Mouse (Mus musculus) limb, embryonic 13.5 days (tissue): Measurements from ENCODE around the gene Jakmip3. TPM values are rescaled to one million over a fixed set of nuclear protein-coding genes. Genes with fewer than 3 reads are reported as not detected.

Source experiments
- ATAC-seq: fragments of 200-750 bp; cut with Nextera tagmentation; 2 replicates; pipeline ENCODE4 v1.8.0; 2017; ENCODE audit warnings: low read depth, moderate number of reproducible peaks, moderate TSS enrichment; ENCODE audit not compliant: low FRiP score
- H3K27ac ChIP-seq: fragments of 300-500 bp; sonication (generic); 2 replicates; pipeline ENCODE4 v1.5.1; 2015; ENCODE audit warnings: inconsistent platforms, mild to moderate bottlenecking, moderate library complexity
- H3K27me3 ChIP-seq: fragments of 300-500 bp; sonication (generic); 2 replicates; pipeline ENCODE4 v1.6.1; 2015; ENCODE audit warnings: mild to moderate bottlenecking, inconsistent platforms
- H3K36me3 ChIP-seq: fragments of 300-500 bp; sonication (generic); 2 replicates; pipeline ENCODE4 v1.6.1; 2015; ENCODE audit warnings: inconsistent platforms, mild to moderate bottlenecking, moderate library complexity
- H3K4me1 ChIP-seq: fragments of 300-500 bp; sonication (generic); 2 replicates; pipeline ENCODE4 v1.6.1; 2015; ENCODE audit warnings: inconsistent platforms
- H3K4me2 ChIP-seq: fragments of 300-500 bp; sonication (generic); replicated peaks from 2 replicates; pipeline ENCODE4 v1.6.1; 2015; ENCODE audit warnings: inconsistent platforms, mild to moderate bottlenecking, moderate library complexity
- H3K4me3 ChIP-seq: fragments of 300-500 bp; sonication (generic); 2 replicates; pipeline ENCODE4 v1.5.1; 2015; ENCODE audit warnings: moderate library complexity, mild to moderate bottlenecking, inconsistent platforms
- H3K9ac ChIP-seq: fragments of 300-500 bp; sonication (generic); 2 replicates; pipeline ENCODE4 v1.6.1; 2015; ENCODE audit warnings: mild to moderate bottlenecking, inconsistent platforms
- H3K9me3 ChIP-seq: fragments of 300-500 bp; sonication (generic); 2 replicates; pipeline ENCODE4 v1.6.1; 2016; ENCODE audit warnings: inconsistent platforms
- WGBS: fragments of 180-500 bp; shearing (Covaris S2); methylation state at CpG from one replicate; pipeline ENCODE4 v1.1.7; 2015; 5-methylcytosine and 5-hydroxymethylcytosine counted together
- polyA plus RNA-seq: library from polyadenylated mRNA; unstranded; fragments of >200 nt; fragmentation: Nextera tagmentation; extraction: Ambion mirVana; gene quantifications from 2 replicates; pipeline ENCODE4 v1.2.1, GENCODE M21; 2015

Jakmip3 gene
- polyA plus RNA-seq, 1 experiment from 2014 or later = 0.46 TPM

- peak overlapping the region; percentile 37 for H3K4me3 ChIP-seq
- ATAC-seq = peak; percentile 69
- H3K4me1 ChIP-seq = peaks cover 11% of the 10 kb centered on the region
- no peaks in the 10 kb centered on the region for H3K36me3 ChIP-seq
- H3K9ac ChIP-seq = peak overlapping the region; percentile 62
- H3K27ac ChIP-seq = no peak overlapping the region
- H3K27me3 ChIP-seq = no peaks in the 10 kb centered on the region
- no peaks in the 10 kb centered on the region for H3K9me3 ChIP-seq
- peak overlapping the region; percentile 73 for H3K4me2 ChIP-seq
- 2% methylated on average over 26 of the region's 26 CpGs for WGBS
Observed at GRCm38 (mm10) chr7:138919156-138919944, 21.2 kb upstream of the Jakmip3 start.

GRCm38 (mm10) chr7:138921611-138922010 lies 18.9 kb upstream of the Jakmip3 start:
- Histone ChIP-seq H3K4me3 (no peak overlapping the region), H3K9me3 (no peaks in the 10 kb centered on the region), H3K36me3 (no peaks in the 10 kb centered on the region), H3K9ac (no peak overlapping the region), H3K4me1 (peaks cover 11% of the 10 kb centered on the region), H3K27ac (no peak overlapping the region), H3K27me3 (no peaks in the 10 kb centered on the region), H3K4me2 (no peak overlapping the region)
- no peak for ATAC-seq
- 94% methylated on average over 8 of the region's 8 CpGs for WGBS

GRCm38 (mm10) chr7:138923756-138924425 lies 16.6 kb upstream of the Jakmip3 start:
- Histone ChIP-seq H3K27ac (no peak overlapping the region), H3K4me1 (peaks cover 10% of the 10 kb centered on the region), H3K4me2 (no peak overlapping the region), H3K27me3 (no peaks in the 10 kb centered on the region), H3K9ac (no peak overlapping the region), H3K36me3 (no peaks in the 10 kb centered on the region), H3K9me3 (no peaks in the 10 kb centered on the region), H3K4me3 (no peak overlapping the region)
- no peak for ATAC-seq
- WGBS = 8% methylated on average over 3 of the region's 3 CpGs

- H3K4me1 ChIP-seq = no peaks in the 10 kb centered on the region
- no peak overlapping the region for H3K4me3 ChIP-seq
- H3K4me2 ChIP-seq = no peak overlapping the region
- no peaks in the 10 kb centered on the region for H3K9me3 ChIP-seq
- no peaks in the 10 kb centered on the region for H3K36me3 ChIP-seq
- 88% methylated on average over 4 of the region's 4 CpGs for WGBS
- no peaks in the 10 kb centered on the region for H3K27me3 ChIP-seq
- ATAC-seq = no peak
- H3K9ac ChIP-seq = no peak overlapping the region
- H3K27ac ChIP-seq = no peak overlapping the region
Observed at GRCm38 (mm10) chr7:138928456-138928855, 12.1 kb upstream of the Jakmip3 start.

GRCm38 (mm10) chr7:138934523-138934922 lies 6.0 kb upstream of the Jakmip3 start:
- no peaks in the 10 kb centered on the region for H3K4me1 ChIP-seq
- H3K9ac ChIP-seq = no peak overlapping the region
- H3K4me3 ChIP-seq = no peak overlapping the region
- H3K4me2 ChIP-seq = no peak overlapping the region
- WGBS = 87% methylated on average over 3 of the region's 3 CpGs
- no peak for ATAC-seq
- no peaks in the 10 kb centered on the region for H3K36me3 ChIP-seq
- no peaks in the 10 kb centered on the region for H3K9me3 ChIP-seq
- H3K27ac ChIP-seq = no peak overlapping the region
- H3K27me3 ChIP-seq = peaks cover 31% of the 10 kb centered on the region

- Histone ChIP-seq H3K4me3 (no peak overlapping the region), H3K36me3 (no peaks in the 10 kb centered on the region), H3K27ac (no peak overlapping the region), H3K27me3 (peaks cover 75% of the 10 kb centered on the region), H3K4me2 (no peak overlapping the region), H3K4me1 (peaks cover 13% of the 10 kb centered on the region), H3K9me3 (no peaks in the 10 kb centered on the region), H3K9ac (no peak overlapping the region)
- WGBS = 85% methylated on average over 7 of the region's 7 CpGs
- no peak for ATAC-seq
Observed at GRCm38 (mm10) chr7:138938991-138939390, 1.5 kb upstream of the Jakmip3 start.

- Histone ChIP-seq H3K4me3 (peak overlapping the region; percentile 51), H3K27ac (no peak overlapping the region), H3K4me1 (peaks cover 13% of the 10 kb centered on the region), H3K9me3 (no peaks in the 10 kb centered on the region), H3K27me3 (peaks cover 87% of the 10 kb centered on the region), H3K36me3 (no peaks in the 10 kb centered on the region), H3K4me2 (peak overlapping the region; percentile 91), H3K9ac (peak overlapping the region; percentile 56)
- peak; percentile 40; the same call in 1 of the 2 replicates for ATAC-seq
- under 1% methylated on average over 17 of the region's 17 CpGs for WGBS
Observed at GRCm38 (mm10) chr7:138940256-138940611, 296 bp upstream of the Jakmip3 start.

- Histone ChIP-seq H3K9me3 (no peaks in the 10 kb centered on the region), H3K36me3 (no peaks in the 10 kb centered on the region), H3K27me3 (peaks cover 85% of the 10 kb centered on the region), H3K4me1 (peaks cover 13% of the 10 kb centered on the region), H3K27ac (no peak overlapping the region), H3K4me2 (peak overlapping the region; percentile 91), H3K9ac (no peak overlapping the region), H3K4me3 (peak overlapping the region; percentile 51)
- WGBS = 27% methylated on average over 5 of the region's 5 CpGs
- no peak for ATAC-seq
Observed at GRCm38 (mm10) chr7:138941571-138941970, 1.0 kb downstream of the Jakmip3 start.

- H3K9ac ChIP-seq = no peak overlapping the region
- peaks cover 13% of the 10 kb centered on the region for H3K4me1 ChIP-seq
- H3K4me3 ChIP-seq = no peak overlapping the region
- H3K27ac ChIP-seq = no peak overlapping the region
- H3K36me3 ChIP-seq = no peaks in the 10 kb centered on the region
- WGBS = 93% methylated on average over 1 of the region's 1 CpGs
- no peak for ATAC-seq
- no peaks in the 10 kb centered on the region for H3K9me3 ChIP-seq
- H3K27me3 ChIP-seq = peaks cover 83% of the 10 kb centered on the region
- H3K4me2 ChIP-seq = no peak overlapping the region
Observed at GRCm38 (mm10) chr7:138942301-138942700, 1.8 kb downstream of the Jakmip3 start.

GRCm38 (mm10) chr7:138945668-138946067 lies 5.1 kb downstream of the Jakmip3 start:
- peaks cover 50% of the 10 kb centered on the region for H3K27me3 ChIP-seq
- no peak for ATAC-seq
- no peak overlapping the region for H3K4me2 ChIP-seq
- peaks cover 7% of the 10 kb centered on the region for H3K4me1 ChIP-seq
- no peaks in the 10 kb centered on the region for H3K9me3 ChIP-seq
- no peak overlapping the region for H3K27ac ChIP-seq
- H3K9ac ChIP-seq = no peak overlapping the region
- no peaks in the 10 kb centered on the region for H3K36me3 ChIP-seq
- WGBS = 59% methylated on average over 3 of the region's 3 CpGs
- no peak overlapping the region for H3K4me3 ChIP-seq

- ATAC-seq = no peak
- no peak overlapping the region for H3K9ac ChIP-seq
- H3K36me3 ChIP-seq = no peaks in the 10 kb centered on the region
- no peaks in the 10 kb centered on the region for H3K4me1 ChIP-seq
- H3K27me3 ChIP-seq = peaks cover 29% of the 10 kb centered on the region
- no peak overlapping the region for H3K27ac ChIP-seq
- WGBS = 82% methylated on average over 8 of the region's 8 CpGs
- no peak overlapping the region for H3K4me2 ChIP-seq
- no peaks in the 10 kb centered on the region for H3K9me3 ChIP-seq
- H3K4me3 ChIP-seq = no peak overlapping the region
Observed at GRCm38 (mm10) chr7:138947741-138948140, 7.2 kb downstream of the Jakmip3 start.

GRCm38 (mm10) chr7:138948309-138948708 lies 7.8 kb downstream of the Jakmip3 start:
- Histone ChIP-seq H3K27ac (no peak overlapping the region), H3K4me2 (no peak overlapping the region), H3K4me3 (no peak overlapping the region), H3K9me3 (no peaks in the 10 kb centered on the region), H3K27me3 (peaks cover 23% of the 10 kb centered on the region), H3K9ac (no peak overlapping the region), H3K36me3 (no peaks in the 10 kb centered on the region), H3K4me1 (no peaks in the 10 kb centered on the region)
- WGBS = 30% methylated on average over 8 of the region's 8 CpGs
- ATAC-seq = no peak
